Mouse (Mus musculus): ENCODE results near the gene Tbc1d4.

Tbc1d4 gene

GRCm38 (mm10) chr14:101437925-101438324 lies 171.1 kb downstream of the Tbc1d4 start:
- in situ Hi-C loops (cut with MboI, MseI), result no loop called here

- in situ Hi-C loops (cut with MboI, MseI), result no loop called here
Observed at GRCm38 (mm10) chr14:101430536-101430935, 178.5 kb downstream of the Tbc1d4 start.

- in situ Hi-C loops (cut with MboI, MseI), result loop anchor here (5.0 kb wide), 1 partner anchor 1427 kb away; no protein-coding TSS in a partner anchor
Observed at GRCm38 (mm10) chr14:101428805-101429516, 180.0 kb downstream of the Tbc1d4 start.

GRCm38 (mm10) chr14:101417679-101418078 lies 191.3 kb downstream of the Tbc1d4 start:
- in situ Hi-C loops (cut with MboI, MseI), result no loop called here

All from regulatory T cell (primary cell).